Mouse (Mus musculus): ENCODE measurements at regions not wholly inside any gene's neighbourhood (a gene's known extent, or its start where the extent isn't known, plus 50 kb on each side); places are given as distances from the start of the nearest gene placed in this dataset.

DNA sequence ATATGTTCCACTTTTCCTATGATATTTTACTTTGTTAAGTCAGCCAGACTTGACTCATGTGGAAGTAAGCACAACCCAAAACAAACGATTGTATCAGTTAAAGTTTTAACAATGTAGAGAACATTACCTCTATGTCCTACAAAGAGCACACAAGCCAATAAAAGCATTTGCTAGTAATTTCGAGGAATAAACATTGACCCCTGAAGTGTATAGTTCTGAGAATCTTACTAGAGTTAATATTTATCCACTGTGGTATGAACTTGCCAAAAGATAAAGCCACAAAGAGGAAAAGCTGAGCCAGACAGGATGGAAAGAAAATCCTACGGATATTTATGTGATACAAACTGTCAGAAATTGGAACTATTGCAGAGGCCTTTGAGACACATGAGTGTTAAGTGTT is 161.5 kb upstream of the Mbnl1 start:
- DNase-seq (ENCODE audit: low read depth, low spot score), result no peak

DNA sequence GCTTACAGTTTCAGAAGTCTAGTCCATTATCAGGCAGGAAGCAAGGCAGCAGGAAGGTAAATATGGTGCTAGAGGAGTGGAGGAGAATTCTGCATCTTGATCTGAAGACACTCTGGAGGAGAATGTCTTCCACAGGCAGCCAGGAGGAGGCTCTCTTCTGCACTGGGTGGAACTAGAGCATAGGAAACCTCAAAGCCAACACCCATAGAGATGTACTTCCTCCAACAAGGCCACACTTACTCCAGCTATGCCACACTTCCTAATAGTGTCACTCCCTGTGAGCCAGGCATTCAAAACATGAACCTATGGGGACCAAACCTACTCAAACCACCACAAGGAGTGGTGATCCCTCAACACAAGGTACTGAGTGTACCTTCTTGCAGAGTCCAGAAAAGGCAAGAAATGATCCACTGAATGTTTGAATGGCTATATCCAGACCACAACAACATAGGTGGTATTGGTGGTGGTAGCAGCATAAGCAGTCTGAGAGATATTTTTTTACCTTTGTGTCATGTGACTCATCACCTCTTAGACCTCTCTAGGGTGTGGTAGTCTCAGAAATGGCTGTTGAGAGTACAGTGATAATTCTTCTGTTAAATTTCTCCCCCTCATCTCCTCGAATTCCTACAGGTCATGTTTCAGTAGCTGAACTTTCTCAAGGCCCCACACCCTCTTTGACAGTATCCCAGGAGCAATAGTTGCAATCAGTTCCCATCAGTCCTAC is 152.3 kb upstream of the Mbnl1 start:
- peak; percentile 11 for DNase-seq (ENCODE audit: low read depth, low spot score)

DNA sequence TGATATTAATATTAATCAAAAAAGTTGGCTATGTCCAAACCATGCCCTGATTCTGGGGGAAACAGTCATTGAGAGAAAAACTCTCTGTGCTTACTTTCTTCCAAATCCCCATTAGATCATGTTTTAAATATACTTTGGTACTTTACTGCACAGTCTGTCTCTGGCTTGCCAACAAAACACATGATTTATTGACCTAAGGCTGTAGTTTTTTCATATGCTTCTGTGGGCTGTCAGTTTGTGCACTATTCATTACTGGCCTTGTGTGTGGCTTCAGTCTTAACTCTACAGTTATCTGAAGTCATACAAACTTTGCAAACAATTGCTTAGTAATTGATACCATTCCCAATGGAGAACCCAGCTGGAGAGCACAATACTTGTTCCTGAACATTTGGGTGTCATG is 149.1 kb upstream of the Mbnl1 start:
- DNase-seq (ENCODE audit: low read depth, low spot score), result peak; percentile 20

DNA sequence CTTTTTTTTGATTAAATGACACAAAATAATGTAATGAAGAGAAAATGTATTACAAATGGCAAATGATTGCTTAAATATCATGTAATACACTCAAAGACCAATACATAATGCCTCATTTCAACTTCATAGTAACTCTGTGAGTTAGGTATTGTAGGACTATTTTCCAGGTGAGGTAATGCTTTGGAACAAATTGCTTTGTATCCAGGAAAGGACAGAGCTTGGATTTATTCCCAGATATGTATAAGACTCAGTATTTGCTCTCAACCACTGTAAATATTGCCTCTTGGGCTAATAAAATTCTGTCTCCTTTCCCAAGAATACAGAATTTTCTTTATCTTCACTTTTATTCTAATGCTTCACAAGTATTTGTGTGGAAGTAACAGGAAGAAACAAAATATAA is 148.2 kb upstream of the Mbnl1 start:
- DNase-seq (ENCODE audit: low read depth, low spot score), result no peak

DNA sequence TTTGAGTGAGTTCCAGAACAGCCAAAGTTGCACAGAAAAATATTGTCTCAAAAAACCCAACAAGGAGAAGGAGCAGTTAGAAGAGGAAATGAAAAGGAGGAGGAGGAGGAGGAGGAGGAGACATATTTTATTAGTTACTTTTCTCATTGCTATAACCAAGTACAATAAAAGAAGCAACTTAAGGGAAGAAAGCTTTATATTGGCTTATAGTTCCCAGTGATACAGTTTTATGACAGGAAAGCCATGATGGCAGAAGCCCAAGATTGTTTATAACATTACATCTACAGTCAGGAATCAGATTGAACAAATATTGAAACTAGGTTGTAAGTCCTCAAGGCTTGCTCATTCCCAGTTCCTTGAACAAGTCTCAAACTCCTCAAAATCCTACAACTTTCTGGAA is 147.7 kb upstream of the Mbnl1 start:
- DNase-seq (ENCODE audit: low read depth, low spot score), result no peak

DNA sequence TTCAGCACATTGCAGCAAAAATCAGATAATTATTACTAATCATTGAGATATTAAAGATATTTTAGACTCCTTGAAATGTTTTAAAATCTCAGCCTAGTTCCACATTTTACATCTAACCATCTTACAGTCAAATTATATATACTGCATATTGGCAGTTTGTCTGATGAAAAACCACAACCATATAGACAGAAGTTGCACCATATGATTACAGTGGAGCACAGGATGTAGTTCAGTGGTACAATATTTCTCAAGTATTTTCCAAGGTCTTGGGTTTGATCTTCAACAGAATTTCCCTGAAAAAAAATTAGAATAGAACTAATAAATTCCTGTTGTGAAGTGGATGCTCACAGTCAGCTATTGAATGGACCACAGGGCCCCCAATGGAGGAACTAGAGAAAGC is 140.2 kb upstream of the Mbnl1 start:
- DNase-seq (ENCODE audit: low read depth, low spot score), result no peak

DNA sequence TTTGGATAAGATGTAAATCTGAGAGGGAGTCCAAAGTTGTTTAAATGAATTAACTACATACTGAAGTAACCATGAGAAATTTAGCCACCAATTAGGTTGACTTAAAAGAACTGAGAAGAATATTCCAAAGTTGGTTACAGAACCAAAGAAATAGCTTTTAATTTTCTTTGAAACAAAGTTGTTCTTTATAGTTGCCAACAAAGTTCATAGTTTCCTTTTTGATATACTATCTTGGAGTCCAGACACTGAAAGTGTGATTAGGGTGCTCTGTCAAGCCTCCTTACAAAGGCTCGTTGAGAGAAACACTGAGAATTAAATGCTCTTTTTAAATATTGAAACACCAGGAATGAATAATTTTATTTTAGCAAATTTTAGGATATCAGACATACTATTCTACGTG is 139.0 kb upstream of the Mbnl1 start:
- DNase-seq (ENCODE audit: low read depth, low spot score), result no peak

DNA sequence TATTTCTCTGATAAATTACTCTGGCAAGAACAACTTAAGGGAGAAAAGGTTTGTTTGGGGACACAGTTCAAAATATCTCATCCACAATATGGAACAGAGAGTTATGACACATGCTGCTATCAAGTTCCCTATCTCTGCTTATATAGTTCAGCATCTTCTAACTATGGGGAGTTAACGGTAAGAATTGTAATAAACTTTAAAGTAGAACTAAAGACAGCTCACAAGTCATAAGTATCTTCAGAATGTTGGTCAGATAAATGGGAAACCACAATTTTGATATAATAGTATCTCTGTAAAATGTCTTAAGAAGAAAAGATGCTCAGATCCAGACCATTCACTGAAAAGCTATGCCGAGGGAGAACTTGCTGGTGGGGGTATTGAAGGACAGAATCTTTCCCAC is 138.5 kb upstream of the Mbnl1 start:
- DNase-seq (ENCODE audit: low read depth, low spot score), result no peak

DNA sequence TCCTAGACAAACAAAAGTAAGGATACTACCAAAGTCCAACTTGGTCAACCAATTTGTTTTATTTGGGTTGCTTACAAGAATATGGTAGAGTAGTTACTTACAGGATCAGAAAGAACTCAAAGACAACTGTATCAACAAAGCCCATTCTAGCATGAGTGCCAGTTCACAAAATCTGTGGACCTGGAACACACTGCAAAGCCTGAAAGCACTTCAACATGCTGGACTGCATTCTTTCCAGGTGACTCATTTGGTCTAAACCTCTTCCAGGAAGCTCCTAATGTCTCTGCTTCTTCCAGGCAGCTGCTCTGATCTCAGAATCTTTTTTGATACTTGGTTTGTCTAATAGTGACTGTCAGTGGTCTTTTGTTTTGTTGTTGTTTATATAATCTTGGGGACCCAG is 126.2 kb upstream of the Mbnl1 start:
- peak; percentile 58 for DNase-seq (ENCODE audit: low read depth, low spot score)

DNA sequence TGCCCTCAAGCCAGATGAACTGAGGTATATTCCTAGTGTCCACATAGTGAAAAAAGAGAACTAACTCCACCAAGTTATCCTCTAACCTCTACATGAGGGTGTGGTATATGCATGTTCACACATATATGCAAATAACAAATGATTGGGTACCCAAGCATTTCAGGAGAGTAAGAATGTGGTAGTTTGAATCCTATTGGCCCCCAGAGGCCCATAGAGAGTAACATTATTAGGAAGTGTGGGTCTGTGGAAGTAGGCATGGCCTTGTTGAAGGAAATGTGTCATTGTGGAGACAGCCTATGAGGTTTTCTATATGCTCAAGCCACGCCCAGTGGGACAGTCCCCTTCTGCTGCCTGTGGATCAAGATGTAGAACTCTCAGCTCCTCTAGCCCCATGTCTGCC is 125.6 kb upstream of the Mbnl1 start:
- no peak for DNase-seq (ENCODE audit: low read depth, low spot score)

DNA sequence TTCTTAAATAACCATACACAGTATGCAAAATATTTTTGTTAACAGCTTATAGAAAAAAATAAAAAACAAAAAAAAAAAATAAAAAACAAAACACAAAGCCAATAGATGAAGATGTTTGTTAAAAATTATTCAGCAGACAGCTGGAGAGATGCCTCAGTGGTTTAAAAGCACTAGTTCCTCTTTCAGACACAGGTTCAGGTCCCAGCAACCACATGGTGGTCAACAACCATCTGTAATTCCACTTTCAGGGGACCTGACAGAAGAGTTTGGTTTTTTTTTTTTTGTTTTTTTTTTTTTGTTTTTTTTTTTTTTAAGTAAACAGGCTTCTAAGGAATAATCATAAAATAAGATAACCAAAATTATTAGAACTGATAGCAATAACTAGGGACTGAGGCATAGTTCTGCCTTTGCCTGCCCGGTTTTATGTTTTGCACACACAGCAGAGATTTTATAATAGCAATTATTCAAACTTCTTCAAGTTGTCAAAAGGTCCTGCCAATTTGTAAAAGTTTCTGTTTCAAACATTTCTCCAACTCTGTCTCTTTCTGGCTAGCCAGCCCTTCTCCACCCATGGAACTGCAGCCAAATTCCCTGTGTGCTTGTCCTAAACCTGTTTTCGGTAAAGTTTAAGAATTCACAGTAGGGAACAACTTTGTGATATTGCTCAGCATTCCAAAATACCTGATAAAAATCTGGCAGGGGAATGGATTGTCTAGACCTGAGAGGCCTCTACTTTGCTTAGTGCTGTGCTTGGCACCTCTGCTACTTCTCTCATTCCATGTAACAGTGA is 101.3 kb upstream of the Mbnl1 start:
- DNase-seq (ENCODE audit: low read depth, low spot score), result peak; percentile 53

DNA sequence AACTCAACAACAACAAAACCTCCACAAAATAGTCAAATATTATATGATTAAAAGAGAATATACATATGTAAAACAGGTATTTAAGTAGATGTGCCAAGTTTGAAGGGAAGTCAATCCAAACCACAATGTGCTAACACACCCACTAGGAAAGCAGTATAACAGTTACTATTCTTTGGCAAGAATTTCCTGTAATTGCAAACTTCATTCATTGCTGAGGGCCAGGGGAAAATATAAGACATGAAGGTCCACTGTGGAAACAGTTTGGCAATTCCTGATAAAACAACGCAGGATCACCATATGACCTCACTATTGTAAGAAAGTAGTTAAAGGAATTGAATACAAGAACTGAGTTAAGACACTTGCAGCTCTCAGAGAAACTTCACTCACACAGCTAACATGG is 99.0 kb upstream of the Mbnl1 start:
- DNase-seq (ENCODE audit: low read depth, low spot score), result no peak

DNA sequence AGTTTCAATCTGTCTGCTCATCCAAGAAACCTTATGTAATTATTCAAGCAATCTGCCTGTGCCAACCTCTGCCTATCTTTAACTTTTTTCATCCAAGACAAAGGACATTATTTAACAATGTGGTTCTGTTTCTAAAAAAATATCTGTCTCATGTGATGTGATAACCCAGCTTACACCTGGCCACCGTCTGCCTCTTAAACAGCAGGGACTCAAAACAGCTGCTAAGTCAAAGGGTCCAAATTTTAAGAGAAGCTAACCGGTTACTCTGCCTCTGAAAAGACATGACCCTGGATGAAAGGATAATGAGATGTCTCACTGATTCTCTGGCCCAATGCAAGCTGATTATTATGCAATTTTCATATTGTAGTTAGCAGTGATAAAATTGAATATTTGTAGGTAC is 84.0 kb upstream of the Mbnl1 start:
- DNase-seq (ENCODE audit: low read depth, low spot score), result no peak

DNA sequence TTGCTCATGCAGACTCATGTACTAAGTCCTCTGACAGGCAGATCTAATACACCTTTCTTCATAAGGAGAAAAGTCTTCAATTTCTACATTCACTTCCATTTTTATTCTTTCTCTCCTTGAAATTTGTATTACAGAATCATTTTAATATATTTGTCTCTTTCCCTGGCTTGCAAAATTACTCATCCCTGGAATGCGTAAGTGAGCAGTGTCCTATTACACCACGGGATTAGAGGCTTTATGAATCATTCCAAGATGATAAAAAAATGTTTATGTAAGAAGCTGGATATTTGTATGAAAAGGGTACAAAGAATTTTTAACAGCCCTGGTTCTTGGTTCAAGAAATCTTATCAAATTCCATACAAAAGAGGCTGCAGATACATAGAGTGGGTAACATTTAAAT is 83.6 kb upstream of the Mbnl1 start:
- DNase-seq (ENCODE audit: low read depth, low spot score), result no peak

DNA sequence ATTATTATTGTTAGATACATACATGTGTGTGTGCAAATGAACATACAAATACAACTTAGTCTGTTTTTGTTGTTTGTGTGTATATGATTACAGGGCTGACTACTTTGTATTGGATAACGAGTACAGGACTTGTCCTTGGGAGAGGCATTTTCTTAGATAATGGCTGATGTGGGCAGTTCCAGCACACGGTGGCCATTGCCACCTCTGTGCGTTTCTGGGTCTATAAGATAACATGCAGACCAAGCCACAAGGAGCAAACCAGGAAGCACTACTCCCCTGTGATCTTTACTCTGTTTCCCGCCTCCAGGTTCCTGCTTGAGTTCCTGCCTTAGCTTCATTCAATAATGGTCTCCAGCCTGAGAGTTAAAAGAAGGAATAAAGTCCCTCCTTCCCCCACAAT is 77.3 kb upstream of the Mbnl1 start:
- DNase-seq (ENCODE audit: low read depth, low spot score), result no peak

DNA sequence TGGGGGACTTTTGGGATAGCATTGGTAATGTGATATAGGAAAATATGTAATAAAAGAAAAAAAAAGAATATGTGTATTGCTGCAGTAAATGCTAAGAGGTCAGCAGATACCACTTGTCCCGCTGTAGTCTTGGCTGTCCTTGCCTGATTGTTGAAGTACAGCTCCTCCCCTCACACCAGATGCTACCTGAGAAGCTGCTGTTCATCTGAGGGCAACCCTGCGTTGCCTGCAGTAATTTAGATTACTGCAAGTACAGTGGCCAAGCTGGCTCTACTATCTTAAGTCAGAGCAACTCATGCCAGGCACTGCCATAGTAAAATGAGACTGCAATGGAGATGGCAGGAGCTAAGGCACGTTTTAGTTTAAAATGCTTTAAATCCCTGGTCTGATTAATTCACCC is 75.7 kb upstream of the Mbnl1 start:
- DNase-seq (ENCODE audit: low read depth, low spot score), result no peak

DNA sequence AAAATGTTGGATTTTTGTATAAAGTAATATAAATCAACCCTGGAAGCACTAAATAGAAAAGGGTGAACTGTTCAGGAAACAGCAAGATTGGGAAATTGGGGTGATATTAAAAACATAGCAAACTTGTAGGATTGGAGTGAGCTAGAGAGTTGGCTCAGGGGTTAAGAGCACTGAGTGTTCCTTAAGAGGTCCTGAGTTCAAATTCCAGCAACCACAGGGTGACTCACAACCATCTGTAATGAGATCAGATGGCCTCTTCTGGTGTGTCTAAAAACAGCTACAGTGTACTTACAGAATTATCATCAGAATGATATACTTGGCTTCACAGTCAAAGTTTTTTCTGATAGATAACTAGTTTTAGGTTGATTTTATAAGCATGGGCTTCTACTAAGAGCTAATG is 73.8 kb upstream of the Mbnl1 start:
- DNase-seq (ENCODE audit: low read depth, low spot score), result no peak

DNA sequence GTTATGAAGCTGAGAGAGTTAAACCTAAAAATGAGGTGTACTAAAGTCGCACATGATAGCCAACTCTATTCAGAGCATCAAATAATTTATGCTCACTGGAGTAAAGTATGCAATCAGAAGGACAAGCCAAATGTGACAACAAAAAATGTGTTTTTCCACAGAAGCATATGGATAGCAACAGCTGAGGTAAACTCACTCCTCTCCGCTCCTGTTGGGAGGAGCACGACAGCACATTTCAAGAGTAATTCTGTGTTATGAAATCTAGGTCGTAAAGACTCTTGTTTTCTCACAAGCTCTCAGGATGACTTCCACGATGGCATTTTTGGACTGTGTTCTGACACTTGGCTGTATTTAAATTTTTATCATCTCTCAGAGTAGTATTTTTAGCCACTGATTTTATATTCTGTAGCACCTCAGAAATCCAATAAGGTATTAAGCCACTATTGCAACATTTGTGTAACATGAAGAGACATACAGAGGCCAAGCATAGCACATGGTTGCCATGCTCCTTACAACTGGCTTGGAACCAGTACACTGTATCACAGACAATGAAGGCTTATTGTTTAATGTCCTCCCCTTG is 70.3 kb upstream of the Mbnl1 start:
- DNase-seq (ENCODE audit: low read depth, low spot score), result peak; percentile 7

DNA sequence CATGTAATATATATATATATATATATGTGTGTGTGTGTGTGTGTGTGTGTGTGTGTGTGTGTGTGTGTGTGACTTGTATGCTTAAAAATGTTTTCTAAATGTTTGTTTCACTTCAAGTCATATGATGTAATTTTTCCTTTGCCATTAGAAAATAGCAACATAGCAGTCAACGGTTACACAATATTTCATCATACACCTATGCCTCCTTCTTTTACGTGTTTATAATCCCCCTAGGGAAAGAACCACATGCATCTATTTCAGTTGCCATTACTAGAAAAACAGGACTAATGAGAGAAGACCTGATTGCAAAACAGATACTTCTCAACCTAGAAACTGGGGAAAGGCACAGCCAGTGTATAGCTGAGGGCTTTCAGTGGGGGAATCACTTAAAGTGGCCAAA is 65.2 kb upstream of the Mbnl1 start:
- DNase-seq (ENCODE audit: low read depth, low spot score), result no peak

DNA sequence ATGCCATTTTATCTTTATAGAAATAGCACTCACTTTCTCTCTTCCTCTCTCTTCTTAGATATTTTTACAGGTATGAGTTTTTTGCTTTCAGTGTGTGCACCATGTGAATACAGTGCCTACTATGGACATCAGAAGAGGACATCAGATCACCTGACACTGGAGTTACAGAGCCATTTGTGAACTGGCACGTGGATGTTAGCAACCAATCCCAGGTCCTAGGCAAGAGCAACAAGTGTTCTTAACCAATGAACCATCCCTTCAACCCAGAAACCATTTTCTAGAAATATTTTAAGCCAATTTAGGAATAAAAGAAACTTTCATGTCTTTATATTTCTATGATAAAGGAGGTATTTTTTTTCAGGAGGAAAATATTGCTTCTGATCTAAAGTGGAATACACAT is 64.7 kb upstream of the Mbnl1 start:
- peak; percentile 23 for DNase-seq (ENCODE audit: low read depth, low spot score)

DNA sequence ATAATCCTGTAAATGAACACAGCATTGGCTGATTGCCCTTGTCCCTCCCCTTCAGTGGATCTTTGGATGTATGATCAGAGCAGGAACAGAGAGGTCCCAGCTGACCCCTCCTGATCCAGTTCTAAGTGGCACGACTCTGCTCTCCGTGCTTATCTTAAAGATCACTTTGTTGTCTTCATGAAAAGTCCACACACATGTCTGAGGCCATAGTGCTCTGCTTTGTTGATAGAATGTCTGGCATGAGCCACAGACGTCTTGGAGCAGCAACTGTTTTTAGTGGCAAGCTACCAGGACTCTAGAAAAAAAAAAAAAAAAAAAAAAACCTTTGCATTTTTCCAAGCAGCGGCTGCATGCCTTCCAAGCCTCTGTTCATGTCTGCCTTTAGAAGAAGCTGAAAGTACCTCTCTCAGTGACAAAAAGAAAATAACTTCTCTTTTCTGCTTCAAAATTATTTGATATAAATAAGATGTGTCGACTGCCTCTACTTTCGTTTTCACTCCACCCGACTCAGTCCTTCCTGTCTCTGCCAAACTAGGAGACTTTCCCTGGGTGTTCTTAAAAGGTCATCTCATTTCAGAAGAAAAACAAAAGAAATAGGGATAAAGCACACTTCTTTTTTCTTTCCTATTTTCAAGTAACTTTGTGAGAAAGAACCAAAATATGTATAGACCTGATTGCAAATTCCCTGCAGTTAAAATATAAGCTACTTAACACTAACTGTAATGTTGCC is 63.9 kb upstream of the Mbnl1 start:
- peak; percentile 68 for DNase-seq (ENCODE audit: low read depth, low spot score)

DNA sequence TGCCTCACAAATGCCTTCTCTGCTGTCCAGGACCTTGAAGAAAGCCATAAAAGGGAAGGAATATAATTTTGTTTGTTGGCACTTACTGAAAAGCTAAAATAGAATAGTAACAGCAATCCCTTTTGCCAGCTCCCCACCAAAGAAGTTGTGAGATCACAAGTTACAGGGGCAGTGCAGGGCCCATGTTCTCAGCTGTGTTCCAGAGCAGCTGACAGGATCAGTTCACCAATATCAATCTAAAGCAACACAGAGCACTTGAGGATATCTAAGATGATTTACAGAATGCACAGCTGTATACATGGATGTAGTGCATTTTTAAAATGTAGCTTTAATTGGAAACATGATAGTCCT is 63.4 kb upstream of the Mbnl1 start:
- DNase-seq (ENCODE audit: low read depth, low spot score), result peak; percentile 59

DNA sequence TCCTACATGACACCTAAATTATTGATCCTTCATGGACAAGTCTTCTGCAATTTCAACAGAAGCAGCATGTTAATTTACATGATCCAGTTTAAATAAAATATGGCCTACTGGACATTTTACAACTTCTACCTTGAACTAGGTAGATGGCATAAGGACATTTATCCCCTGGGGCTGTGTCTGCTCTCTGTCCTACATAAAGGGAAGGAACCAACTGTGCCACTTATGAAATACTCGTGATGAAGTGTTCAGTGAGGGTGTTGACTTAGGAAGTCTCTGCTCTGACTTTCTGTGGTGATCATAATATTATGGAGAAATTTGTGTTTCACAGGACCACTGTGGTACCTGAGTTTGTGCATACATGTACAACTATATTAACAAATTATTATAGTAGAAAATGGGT is 60.9 kb upstream of the Mbnl1 start:
- DNase-seq (ENCODE audit: low read depth, low spot score), result no peak
